Mouse (Mus musculus) intestine, embryonic 16.5 days (tissue): ENCODE data around the gene Tmem183a. TPM values are rescaled to one million over a fixed set of nuclear protein-coding genes. Genes with fewer than 3 reads are reported as not detected.

ENCODE experiments used
- ATAC-seq: fragments of 200-750 bp; cut with Nextera tagmentation; 2 replicates; pipeline ENCODE4 v1.8.0; 2017; ENCODE audit warnings: moderate TSS enrichment, moderate library complexity
- H3K27ac ChIP-seq: fragments of 300-500 bp; sonication (generic); 2 replicates; pipeline ENCODE4 v1.5.1; 2014; ENCODE audit warnings: mild to moderate bottlenecking, low read length
- H3K27me3 ChIP-seq: fragments of 300-500 bp; sonication (generic); replicated peaks from 2 replicates; pipeline ENCODE4 v1.6.1; 2014; ENCODE audit warnings: low read length, control low read depth, mixed read lengths; ENCODE audit not compliant: control insufficient read depth, insufficient read depth
- H3K36me3 ChIP-seq: fragments of 300-500 bp; sonication (generic); 2 replicates; pipeline ENCODE4 v1.6.1; 2014; ENCODE audit warnings: low read length, control low read depth; ENCODE audit not compliant: control insufficient read depth, insufficient read depth
- H3K4me1 ChIP-seq: fragments of 300-500 bp; sonication (generic); 2 replicates; pipeline ENCODE4 v1.6.1; 2014; ENCODE audit warnings: low read length, control low read depth, mixed read lengths; ENCODE audit not compliant: control insufficient read depth, insufficient read depth
- H3K4me2 ChIP-seq: fragments of 300-500 bp; sonication (generic); 2 replicates; pipeline ENCODE4 v1.6.1; 2014; ENCODE audit warnings: low read depth, low read length, control low read depth
- H3K4me3 ChIP-seq: fragments of 300-500 bp; sonication (generic); 2 replicates; pipeline ENCODE4 v1.5.1; 2014; ENCODE audit warnings: mild to moderate bottlenecking, low read length
- H3K9ac ChIP-seq: fragments of 300-500 bp; sonication (generic); 2 replicates; pipeline ENCODE4 v1.6.1; 2014; ENCODE audit warnings: low read depth, low read length
- H3K9me3 ChIP-seq: fragments of 300-500 bp; sonication (generic); 2 replicates; pipeline ENCODE4 v1.6.1; 2016; ENCODE audit warnings: low read length, control low read depth; ENCODE audit not compliant: control insufficient read depth
- WGBS: fragments of 180-500 bp; shearing (Covaris S2); extraction: QIAGEN DNeasy Blood & Tissue Kit; methylation state at CpG from one replicate; pipeline ENCODE4 v1.1.7; 2014; 5-methylcytosine and 5-hydroxymethylcytosine counted together
- polyA plus RNA-seq: library from polyadenylated mRNA; unstranded; fragments of >200 nt; fragmentation: Nextera tagmentation; extraction: Ambion mirVana; gene quantifications from 2 replicates; pipeline ENCODE4 v1.2.1, GENCODE M21; 2015

Gene Tmem183a
- polyA plus RNA-seq, 1 experiment from 2014 or later: 88.6 TPM

- peak; percentile 61 for ATAC-seq
- H3K27me3 ChIP-seq: no peaks in the 10 kb centered on the region
- no peak within 1 kb of the TSS for H3K27ac ChIP-seq
- no peaks in the 10 kb centered on the region for H3K9me3 ChIP-seq
- H3K4me2 ChIP-seq: no peak within 1 kb of the TSS
- H3K4me1 ChIP-seq: peaks cover 4% of the 10 kb centered on the region; the same call in 1 of the 2 replicates
- 42% methylated on average over 13 of the region's 13 CpGs for WGBS
- H3K9ac ChIP-seq: 0 out of 2 replicates have a peak within 1 kb of the TSS, but pooled peaks have one; percentile 23
- no peak within 1 kb of the TSS for H3K4me3 ChIP-seq
- H3K36me3 ChIP-seq: no peaks in the 10 kb centered on the region
Observed at GRCm38 (mm10) chr1:134332770-134333271, 29.0 kb downstream of the Tmem183a start, which contains the start of gene Ppfia4. Gene Ppfia4 (minus strand): TSS chr1:134332928.

GRCm38 (mm10) chr1:134331879-134332635 lies 29.7 kb downstream of the Tmem183a start:
- 0 out of 2 replicates have a peak, but pooled peaks have one; percentile 21 for ATAC-seq
- Histone ChIP-seq H3K4me3 (no peak overlapping the region), H3K9me3 (no peaks in the 10 kb centered on the region), H3K4me1 (peaks cover 4% of the 10 kb centered on the region; the same call in 1 of the 2 replicates), H3K36me3 (no peaks in the 10 kb centered on the region), H3K9ac (0 out of 2 replicates have a peak overlapping the region, but pooled peaks have one; percentile 23), H3K27me3 (no peaks in the 10 kb centered on the region), H3K4me2 (no peak overlapping the region), H3K27ac (no peak overlapping the region)
- 57% methylated on average over 20 of the region's 20 CpGs for WGBS

- 89% methylated on average over 12 of the region's 12 CpGs for WGBS
- no peak for ATAC-seq
- no peak overlapping the region for H3K9ac ChIP-seq
Observed at GRCm38 (mm10) chr1:134326841-134327346, 34.9 kb downstream of the Tmem183a start.

GRCm38 (mm10) chr1:134322591-134322990 lies 39.2 kb downstream of the Tmem183a start:
- ATAC-seq: no peak

More at GRCm38 (mm10) chr1:134326841-134327346, 34.9 kb downstream of the Tmem183a start:
- Histone ChIP-seq H3K4me1 (no peaks in the 10 kb centered on the region), H3K27me3 (no peaks in the 10 kb centered on the region), H3K9me3 (no peaks in the 10 kb centered on the region), H3K4me3 (no peak overlapping the region), H3K27ac (no peak overlapping the region), H3K4me2 (no peak overlapping the region), H3K36me3 (no peaks in the 10 kb centered on the region)

GRCm38 (mm10) chr1:134320691-134321301 lies 41.0 kb downstream of the Tmem183a start:
- no peaks in the 10 kb centered on the region for H3K4me1 ChIP-seq
- no peaks in the 10 kb centered on the region for H3K27me3 ChIP-seq
- H3K36me3 ChIP-seq: no peaks in the 10 kb centered on the region
- no peak overlapping the region for H3K9ac ChIP-seq
- no peak overlapping the region for H3K4me3 ChIP-seq
- no peaks in the 10 kb centered on the region for H3K9me3 ChIP-seq
- ATAC-seq: no peak
- WGBS: 54% methylated on average over 14 of the region's 14 CpGs
- H3K4me2 ChIP-seq: no peak overlapping the region
- no peak overlapping the region for H3K27ac ChIP-seq

More at GRCm38 (mm10) chr1:134322591-134322990, 39.2 kb downstream of the Tmem183a start:
- Histone ChIP-seq H3K9me3 (no peaks in the 10 kb centered on the region), H3K27me3 (no peaks in the 10 kb centered on the region), H3K4me1 (no peaks in the 10 kb centered on the region), H3K4me3 (no peak overlapping the region), H3K4me2 (no peak overlapping the region), H3K27ac (no peak overlapping the region), H3K9ac (no peak overlapping the region), H3K36me3 (no peaks in the 10 kb centered on the region)
- 86% methylated on average over 6 of the region's 6 CpGs for WGBS

- no peak overlapping the region for H3K4me3 ChIP-seq
- 86% methylated on average over 5 of the region's 5 CpGs for WGBS
- no peaks in the 10 kb centered on the region for H3K27me3 ChIP-seq
- no peak overlapping the region for H3K9ac ChIP-seq
- H3K4me2 ChIP-seq: no peak overlapping the region
- H3K36me3 ChIP-seq: no peaks in the 10 kb centered on the region
- H3K27ac ChIP-seq: no peak overlapping the region
- no peak for ATAC-seq
- no peaks in the 10 kb centered on the region for H3K9me3 ChIP-seq
- no peaks in the 10 kb centered on the region for H3K4me1 ChIP-seq
Observed at GRCm38 (mm10) chr1:134318261-134318660, 43.5 kb downstream of the Tmem183a start.

GRCm38 (mm10) chr1:134316361-134316760 lies 45.4 kb downstream of the Tmem183a start:
- Histone ChIP-seq H3K9me3 (no peaks in the 10 kb centered on the region), H3K4me2 (no peak overlapping the region), H3K4me3 (no peak overlapping the region), H3K9ac (no peak overlapping the region), H3K27me3 (no peaks in the 10 kb centered on the region), H3K27ac (no peak overlapping the region), H3K4me1 (no peaks in the 10 kb centered on the region), H3K36me3 (no peaks in the 10 kb centered on the region)
- WGBS: 84% methylated on average over 9 of the region's 9 CpGs
- no peak for ATAC-seq

GRCm38 (mm10) chr1:134315181-134315580 lies 46.6 kb downstream of the Tmem183a start:
- H3K4me1 ChIP-seq: no peaks in the 10 kb centered on the region
- no peaks in the 10 kb centered on the region for H3K36me3 ChIP-seq
- WGBS: 84% methylated on average over 5 of the region's 5 CpGs
- no peak for ATAC-seq
- no peak overlapping the region for H3K4me3 ChIP-seq
- H3K9me3 ChIP-seq: no peaks in the 10 kb centered on the region
- no peak overlapping the region for H3K4me2 ChIP-seq
- H3K27me3 ChIP-seq: no peaks in the 10 kb centered on the region
- H3K27ac ChIP-seq: no peak overlapping the region
- H3K9ac ChIP-seq: no peak overlapping the region

GRCm38 (mm10) chr1:134311760-134312159 lies 50.0 kb downstream of the Tmem183a start:
- no peak overlapping the region for H3K9ac ChIP-seq
- ATAC-seq: no peak

More at GRCm38 (mm10) chr1:134311760-134312159, 50.0 kb downstream of the Tmem183a start:
- Histone ChIP-seq H3K9me3 (no peaks in the 10 kb centered on the region), H3K4me1 (no peaks in the 10 kb centered on the region), H3K27ac (no peak overlapping the region), H3K27me3 (no peaks in the 10 kb centered on the region), H3K36me3 (no peaks in the 10 kb centered on the region), H3K4me2 (no peak overlapping the region), H3K4me3 (no peak overlapping the region)
- WGBS: 92% methylated on average over 7 of the region's 7 CpGs
